Mouse (Mus musculus): ENCODE measurements at regions not wholly inside any gene's neighbourhood (a gene's known extent, or its start where the extent isn't known, plus 50 kb on each side); places are given as distances from the start of the nearest gene placed in this dataset.

DNA sequence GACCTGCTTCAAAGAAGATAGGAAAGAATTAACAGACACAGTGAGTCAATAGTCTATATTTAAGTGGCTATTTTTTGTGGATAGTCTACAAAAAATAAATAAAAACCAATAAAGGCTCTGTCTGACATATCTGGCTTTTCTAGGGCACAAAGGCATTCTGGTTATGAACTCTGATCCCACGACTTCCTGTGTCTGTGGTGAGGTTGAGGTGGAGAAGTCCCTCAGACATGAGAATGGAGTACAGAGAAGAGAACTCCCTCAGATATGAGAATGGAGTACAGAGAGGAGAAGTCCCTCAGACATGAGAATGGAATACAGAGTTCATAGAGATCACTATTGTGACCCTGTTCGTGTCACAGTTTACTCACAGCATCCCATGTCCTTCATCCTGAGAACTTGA lies 243.7 kb downstream of the Mtx2 start:
- in situ Hi-C loops (cut with MboI; ENCODE audit: low pct_ligation_motif_present, low pct_unique_long_range_greater_than_20kb, low sequenced_read_pairs): no loop called here
- dilution Hi-C loops (cut with MboI; ENCODE audit: extremely low pct_ligation_motif_present, extremely low pct_unique_long_range_greater_than_20kb, low sequenced_read_pairs): no loop called here
- Histone ChIP-seq H3K27ac (ENCODE audit: insufficient read depth, low read depth) (no peak overlapping the region), H3K9ac (ENCODE audit: insufficient read depth, low read depth) (no peak overlapping the region), H3K79me2 (replicated peaks; ENCODE audit: control insufficient read depth, extremely low read depth, insufficient read depth, poor library complexity, severe bottlenecking) (no peaks in the 10 kb centered on the region), H3K4me3 (replicated peaks in 1 of 3; ENCODE audit: low read depth in 2 of 3, low read length in 2 of 3, poor library complexity in 1 of 3) (no peak overlapping the region), H3K27me3 (replicated peaks) (no peaks in the 10 kb centered on the region), H3K4me1 (ENCODE audit: control insufficient read depth in 1 of 2, insufficient read depth in 2 of 2) (peaks cover 0 to 5% of the 10 kb centered on the region in 2 experiments; a peak in 2 of 4 replicates), H3K4me2 (ENCODE audit: insufficient read depth, low read depth, poor library complexity, severe bottlenecking) (no peak overlapping the region), H3K9me3 (replicated peaks; ENCODE audit: low read length) (no peaks in the 10 kb centered on the region), H3K36me3 (replicated peaks in 1 of 2; ENCODE audit: control insufficient read depth in 1 of 2, insufficient read depth in 1 of 2, low read length in 1 of 2) (no peaks in the 10 kb centered on the region)
- no peak for TF ChIP-seq SIN3A (IDR thresholded peaks at IDR 0.05; ENCODE audit: low read length)
- TF ChIP-seq RCOR1 (conservative IDR thresholded peaks at IDR 0.05; ENCODE audit: low read depth, low read length): no peak
- DNase-seq (ENCODE audit: extremely low read depth): no peak

DNA sequence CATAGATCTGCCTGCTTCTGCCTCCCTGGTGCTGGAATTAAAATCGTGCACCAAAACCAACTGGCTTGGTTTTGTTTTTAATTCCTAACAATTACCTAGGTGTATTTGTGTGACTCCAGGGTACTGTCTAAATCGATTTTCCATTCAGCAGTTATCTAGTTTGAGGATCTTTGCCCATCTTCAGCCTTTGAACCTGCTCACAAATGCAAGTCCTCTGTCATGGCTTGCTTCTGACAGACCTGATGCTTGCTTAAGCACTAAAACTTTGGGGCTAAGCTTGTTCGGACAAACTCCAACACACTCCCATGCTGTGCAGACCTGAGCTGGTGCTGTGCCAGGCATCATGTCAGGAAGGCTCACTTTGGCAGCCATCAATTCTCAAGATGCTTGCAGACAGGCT lies 246.4 kb downstream of the Mtx2 start:
- no peak for DNase-seq (ENCODE audit: extremely low read depth)
- no peak overlapping the region for H3K27ac ChIP-seq (ENCODE audit: insufficient read depth, low read depth)

DNA sequence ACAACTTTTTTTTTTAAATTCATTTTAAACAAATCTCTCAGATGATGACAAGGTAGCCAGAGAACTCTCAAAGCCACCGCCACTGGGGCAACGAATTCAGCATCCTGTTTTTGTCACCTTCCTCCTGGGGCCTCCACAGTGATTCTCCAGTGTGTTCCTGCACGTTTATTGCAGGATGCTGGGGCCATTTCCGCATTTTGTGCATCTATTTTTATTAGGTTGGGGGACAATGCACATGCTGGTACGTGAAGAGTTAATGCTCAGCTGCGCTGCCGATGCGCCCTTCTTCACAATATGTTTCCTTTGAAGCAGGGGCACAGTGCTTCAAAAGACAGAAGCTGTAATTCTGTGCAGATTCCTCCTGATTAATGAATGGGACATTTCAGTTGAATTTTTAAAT lies 246.9 kb downstream of the Mtx2 start:
- no peaks in the 10 kb centered on the region for H3K79me2 ChIP-seq (replicated peaks; ENCODE audit: control insufficient read depth, extremely low read depth, insufficient read depth, poor library complexity, severe bottlenecking)

More for the DNA sequence above, 246.4 kb downstream of the Mtx2 start:
- Histone ChIP-seq H3K36me3 (replicated peaks in 1 of 2; ENCODE audit: control insufficient read depth in 1 of 2, insufficient read depth in 1 of 2, low read length in 1 of 2) (no peaks in the 10 kb centered on the region), H3K9me3 (replicated peaks; ENCODE audit: low read length) (no peaks in the 10 kb centered on the region), H3K9ac (ENCODE audit: insufficient read depth, low read depth) (no peak overlapping the region), H3K4me1 (ENCODE audit: control insufficient read depth in 1 of 2, insufficient read depth in 2 of 2) (peaks cover 0 to 4% of the 10 kb centered on the region in 2 experiments; a peak in 2 of 4 replicates), H3K4me2 (ENCODE audit: insufficient read depth, low read depth, poor library complexity, severe bottlenecking) (no peak overlapping the region), H3K4me3 (replicated peaks in 1 of 3; ENCODE audit: low read depth in 2 of 3, low read length in 2 of 3, poor library complexity in 1 of 3) (no peak overlapping the region), H3K79me2 (replicated peaks; ENCODE audit: control insufficient read depth, extremely low read depth, insufficient read depth, poor library complexity, severe bottlenecking) (no peaks in the 10 kb centered on the region), H3K27me3 (replicated peaks) (no peaks in the 10 kb centered on the region)
- in situ Hi-C loops (cut with MboI; ENCODE audit: low pct_ligation_motif_present, low pct_unique_long_range_greater_than_20kb, low sequenced_read_pairs): no loop called here
- dilution Hi-C loops (cut with MboI; ENCODE audit: extremely low pct_ligation_motif_present, extremely low pct_unique_long_range_greater_than_20kb, low sequenced_read_pairs): no loop called here
- TF ChIP-seq KAT2A (IDR thresholded peaks at IDR 0.05; ENCODE audit: insufficient replicate concordance, low read length) (no peak), IRF4 (IDR thresholded peaks at IDR 0.05; ENCODE audit: low read depth, low read length) (no peak), RAD21 (IDR thresholded peaks at IDR 0.05; ENCODE audit: low read depth, low read length) (no peak), POLR2AphosphoS2 (IDR thresholded peaks at IDR 0.05; ENCODE audit: low read depth, low read length) (no peak), TCF12 (IDR thresholded peaks at IDR 0.05; ENCODE audit: low read depth, low read length) (no peak), MEF2A (IDR thresholded peaks at IDR 0.05; ENCODE audit: borderline replicate concordance, low read depth, low read length) (no peak), ZKSCAN1 (IDR thresholded peaks at IDR 0.05; ENCODE audit: borderline replicate concordance, low read depth, low read length) (no peak), ZC3H11A (IDR thresholded peaks at IDR 0.05; ENCODE audit: low read depth, low read length) (no peak), CHD2 (IDR thresholded peaks at IDR 0.05; ENCODE audit: low read length) (no peak), E2F4 (IDR thresholded peaks at IDR 0.05; ENCODE audit: insufficient replicate concordance, low read depth, low read length) (no peak), SMC3 (IDR thresholded peaks at IDR 0.05; ENCODE audit: low read depth, low read length) (no peak), ZNF384 (IDR thresholded peaks at IDR 0.05; ENCODE audit: low read depth, low read length) (no peak), NRF1 (IDR thresholded peaks at IDR 0.05; ENCODE audit: low read depth, low read length) (no peak), JUND (conservative IDR thresholded peaks at IDR 0.05; ENCODE audit: low read depth, low read length) (no peak), CTCF (conservative IDR thresholded peaks at IDR 0.05 in 1 of 2, IDR thresholded peaks at IDR 0.05 in 1 of 2; ENCODE audit: low read depth in 2 of 2, low read length in 2 of 2) (no peak), ZMIZ1 (IDR thresholded peaks at IDR 0.05; ENCODE audit: low read depth, low read length) (no peak)

More for the DNA sequence above, 246.9 kb downstream of the Mtx2 start:
- Histone ChIP-seq H3K4me3 (replicated peaks in 1 of 3; ENCODE audit: low read depth in 2 of 3, low read length in 2 of 3, poor library complexity in 1 of 3) (no peak overlapping the region), H3K27me3 (replicated peaks) (no peaks in the 10 kb centered on the region), H3K36me3 (replicated peaks in 1 of 2; ENCODE audit: control insufficient read depth in 1 of 2, insufficient read depth in 1 of 2, low read length in 1 of 2) (no peaks in the 10 kb centered on the region), H3K9ac (ENCODE audit: insufficient read depth, low read depth) (no peak overlapping the region), H3K4me2 (ENCODE audit: insufficient read depth, low read depth, poor library complexity, severe bottlenecking) (no peak overlapping the region), H3K27ac (ENCODE audit: insufficient read depth, low read depth) (no peak overlapping the region), H3K9me3 (replicated peaks; ENCODE audit: low read length) (no peaks in the 10 kb centered on the region), H3K4me1 (ENCODE audit: control insufficient read depth in 1 of 2, insufficient read depth in 2 of 2) (no peaks in the 10 kb centered on the region; a peak in 1 of 4 replicates)
- no peak for TF ChIP-seq MXI1 (IDR thresholded peaks at IDR 0.05; ENCODE audit: low read depth, low read length)
- TF ChIP-seq HCFC1 (IDR thresholded peaks at IDR 0.05; ENCODE audit: low read depth, low read length): no peak
- TF ChIP-seq TCF12 (IDR thresholded peaks at IDR 0.05; ENCODE audit: low read depth, low read length): no peak
- TF ChIP-seq USF1 (IDR thresholded peaks at IDR 0.05; ENCODE audit: low read depth, low read length): no peak
- no peak for TF ChIP-seq ZKSCAN1 (IDR thresholded peaks at IDR 0.05; ENCODE audit: borderline replicate concordance, low read depth, low read length)
- no peak for TF ChIP-seq CTCF (conservative IDR thresholded peaks at IDR 0.05 in 1 of 2, IDR thresholded peaks at IDR 0.05 in 1 of 2; ENCODE audit: low read depth in 2 of 2, low read length in 2 of 2)
- no peak for TF ChIP-seq MAFK (IDR thresholded peaks at IDR 0.05; ENCODE audit: insufficient replicate concordance, low read length)
- no peak for TF ChIP-seq ZC3H11A (IDR thresholded peaks at IDR 0.05; ENCODE audit: low read depth, low read length)
- no peak for TF ChIP-seq IRF4 (IDR thresholded peaks at IDR 0.05; ENCODE audit: low read depth, low read length)
- no peak for TF ChIP-seq PAX5 (IDR thresholded peaks at IDR 0.05; ENCODE audit: low read length)
- no peak for TF ChIP-seq POLR2AphosphoS2 (IDR thresholded peaks at IDR 0.05; ENCODE audit: low read depth, low read length)
- no peak for TF ChIP-seq POLR2A (IDR thresholded peaks at IDR 0.05; ENCODE audit: low read depth, low read length)
- no peak for TF ChIP-seq GABPA (IDR thresholded peaks at IDR 0.05; ENCODE audit: insufficient replicate concordance, low read depth, low read length)
- no peak for TF ChIP-seq ETS1 (conservative IDR thresholded peaks at IDR 0.05; ENCODE audit: low read depth, low read length)
- no peak for TF ChIP-seq CHD2 (IDR thresholded peaks at IDR 0.05; ENCODE audit: low read length)
- TF ChIP-seq MEF2A (IDR thresholded peaks at IDR 0.05; ENCODE audit: borderline replicate concordance, low read depth, low read length): no peak
- no peak for TF ChIP-seq CHD1 (IDR thresholded peaks at IDR 0.05; ENCODE audit: low read depth, low read length)
- TF ChIP-seq NELFE (IDR thresholded peaks at IDR 0.05; ENCODE audit: low read depth, low read length): no peak
- no peak for TF ChIP-seq ZMIZ1 (IDR thresholded peaks at IDR 0.05; ENCODE audit: low read depth, low read length)
- TF ChIP-seq ELF1 (IDR thresholded peaks at IDR 0.05; ENCODE audit: low read depth, low read length): no peak
- DNase-seq (ENCODE audit: extremely low read depth): no peak
- dilution Hi-C loops (cut with MboI; ENCODE audit: extremely low pct_ligation_motif_present, extremely low pct_unique_long_range_greater_than_20kb, low sequenced_read_pairs) (no loop called here), in situ Hi-C loops (cut with MboI; ENCODE audit: low pct_ligation_motif_present, low pct_unique_long_range_greater_than_20kb, low sequenced_read_pairs) (no loop called here)
